Mouse (Mus musculus) CH12.LX (cell line): ENCODE measurements at regions not wholly inside any gene's neighbourhood (a gene's known extent, or its start where the extent isn't known, plus 50 kb on each side); places are given as distances from the start of the nearest gene placed in this dataset.
A peak's percentile ranks its signal among the peaks of the same experiment; 100 is the strongest.

Experiments
- DNase-seq: peaks from one replicate; pipeline ENCODE4 v3.0.0-alpha.2; 2013; ENCODE audit errors: extremely low read depth
- H3K27ac ChIP-seq: 2 replicates; pipeline ENCODE4 v1.5.1; 2012; ENCODE audit warnings: low read depth, mild to moderate bottlenecking, control low read depth, moderate library complexity; ENCODE audit not compliant: insufficient read depth
- H3K27me3 ChIP-seq: replicated peaks from 2 replicates; pipeline ENCODE3; 2012; ENCODE audit warnings: inconsistent platforms
- H3K36me3 ChIP-seq, 2 experiments: replicated peaks in 1 of 2; 2 replicates each; pipeline versions ENCODE3 to v1.6.1; 2012; ENCODE audit warnings: inconsistent platforms in 1 of 2, low read length in 1 of 2, mild to moderate bottlenecking in 1 of 2, mixed read lengths in 1 of 2, moderate library complexity in 1 of 2; ENCODE audit not compliant: control insufficient read depth in 1 of 2, insufficient read depth in 1 of 2
- H3K4me1 ChIP-seq, 2 experiments: 2 replicates each; pipeline ENCODE4 v1.6.1; 2012; ENCODE audit warnings: inconsistent platforms in 1 of 2, moderate library complexity in 1 of 2; ENCODE audit not compliant: insufficient read depth in 2 of 2, control insufficient read depth in 1 of 2
- H3K4me2 ChIP-seq: 2 replicates; pipeline ENCODE4 v1.6.1; 2012; ENCODE audit warnings: low read depth, mild to moderate bottlenecking, control low read depth; ENCODE audit not compliant: poor library complexity, insufficient read depth, severe bottlenecking
- H3K4me3 ChIP-seq, 3 experiments: fragments of 150-350 bp in 1 of 3; sonication (generic) in 1 of 3; replicated peaks in 1 of 3; 2 replicates each; pipeline versions ENCODE3 to v1.5.1; 2011 to 2012; ENCODE audit warnings: low read depth in 2 of 3, low read length in 2 of 3, mild to moderate bottlenecking in 2 of 3, moderate library complexity in 2 of 3, control low read depth in 1 of 3, improper control_type of control experiment in 1 of 3, inconsistent platforms in 1 of 3, mixed read lengths in 1 of 3; ENCODE audit not compliant: poor library complexity in 1 of 3
- H3K79me2 ChIP-seq: replicated peaks from 2 replicates; pipeline ENCODE4 v1.6.1; 2012; ENCODE audit warnings: mild to moderate bottlenecking, moderate library complexity; ENCODE audit not compliant: control insufficient read depth, poor library complexity, insufficient read depth, severe bottlenecking; ENCODE audit errors: extremely low read depth
- H3K9ac ChIP-seq: 2 replicates; pipeline ENCODE4 v1.6.1; 2012; ENCODE audit warnings: low read depth, mild to moderate bottlenecking, control low read depth, moderate library complexity; ENCODE audit not compliant: insufficient read depth
- H3K9me3 ChIP-seq: replicated peaks from 2 replicates; pipeline ENCODE3; 2012; ENCODE audit warnings: low read length, inconsistent platforms, mixed read lengths
- BHLHE40 ChIP-seq: IDR thresholded peaks from 2 replicates; pipeline ENCODE4 v1.6.1; 2011; ENCODE audit warnings: mild to moderate bottlenecking, low read depth, low read length, improper control_type of control experiment
- CHD1 ChIP-seq: IDR thresholded peaks from 2 replicates; pipeline ENCODE4 v1.6.1; 2012; ENCODE audit warnings: low read depth, low read length, improper control_type of control experiment, inconsistent platforms
- CHD2 ChIP-seq: IDR thresholded peaks from 2 replicates; pipeline ENCODE4 v1.6.1; 2011; ENCODE audit warnings: low read length, improper control_type of control experiment
- EP300 ChIP-seq: IDR thresholded peaks from 2 replicates; pipeline ENCODE4 v1.6.1; 2011; ENCODE audit warnings: low read length, improper control_type of control experiment
- ETS1 ChIP-seq: conservative IDR thresholded peaks from 2 replicates; pipeline ENCODE4 v1.6.1; 2012; ENCODE audit warnings: low read depth, mild to moderate bottlenecking, inconsistent platforms, low read length, improper control_type of control experiment, moderate library complexity
- IRF4 ChIP-seq: IDR thresholded peaks from 2 replicates; pipeline ENCODE4 v1.6.1; 2014; ENCODE audit warnings: low read depth, mild to moderate bottlenecking, inconsistent platforms, low read length, improper control_type of control experiment
- JUN ChIP-seq: IDR thresholded peaks from 2 replicates; pipeline ENCODE4 v1.6.1; 2011; ENCODE audit warnings: low read depth, mild to moderate bottlenecking, low read length, improper control_type of control experiment, moderate library complexity; ENCODE audit not compliant: insufficient read depth
- JUND ChIP-seq: conservative IDR thresholded peaks from 2 replicates; pipeline ENCODE4 v1.6.1; 2011; ENCODE audit warnings: low read depth, low read length, improper control_type of control experiment
- MAFK ChIP-seq: IDR thresholded peaks from 2 replicates; pipeline ENCODE4 v1.6.1; 2011; ENCODE audit warnings: low read length, improper control_type of control experiment; ENCODE audit not compliant: insufficient replicate concordance
- MAX ChIP-seq: IDR thresholded peaks from 2 replicates; pipeline ENCODE4 v1.6.1; 2011; ENCODE audit warnings: low read length, improper control_type of control experiment
- MAZ ChIP-seq: IDR thresholded peaks from 2 replicates; pipeline ENCODE4 v1.6.1; 2012; ENCODE audit warnings: low read depth, mild to moderate bottlenecking, inconsistent platforms, low read length, improper control_type of control experiment, moderate library complexity
- MEF2A ChIP-seq: IDR thresholded peaks from 2 replicates; pipeline ENCODE4 v1.6.1; 2014; ENCODE audit warnings: low read depth, mild to moderate bottlenecking, inconsistent platforms, low read length, improper control_type of control experiment, borderline replicate concordance
- MYC ChIP-seq: IDR thresholded peaks from 2 replicates; pipeline ENCODE4 v1.6.1; 2011; ENCODE audit warnings: low read depth, mild to moderate bottlenecking, improper control_type of control experiment, low read length
- POLR2A ChIP-seq: IDR thresholded peaks from 2 replicates; pipeline ENCODE4 v1.6.1; 2011; ENCODE audit warnings: low read depth, mild to moderate bottlenecking, improper control_type of control experiment, low read length
- SIN3A ChIP-seq: IDR thresholded peaks from 2 replicates; pipeline ENCODE4 v1.6.1; 2012; ENCODE audit warnings: low read length, improper control_type of control experiment, inconsistent platforms
- USF1 ChIP-seq: IDR thresholded peaks from 2 replicates; pipeline ENCODE4 v1.6.1; 2014; ENCODE audit warnings: low read depth, mild to moderate bottlenecking, inconsistent platforms, low read length, improper control_type of control experiment
- ZMIZ1 ChIP-seq: IDR thresholded peaks from 2 replicates; pipeline ENCODE4 v1.6.1; 2012; ENCODE audit warnings: low read depth, mild to moderate bottlenecking, inconsistent platforms, low read length, improper control_type of control experiment
- ZNF384 ChIP-seq: IDR thresholded peaks from 2 replicates; pipeline ENCODE4 v1.6.1; 2012; ENCODE audit warnings: low read depth, low read length, improper control_type of control experiment, inconsistent platforms
- dilution Hi-C: fragments of 300-500 bp; cut with MboI; formaldehyde crosslinking; loops from 2 replicates; pipeline ENCODE4 v1.14.3; 2020; ENCODE audit warnings: low sequenced_read_pairs; ENCODE audit not compliant: extremely low pct_unique_long_range_greater_than_20kb, extremely low pct_ligation_motif_present
- in situ Hi-C: fragments of 300-500 bp; cut with MboI; formaldehyde crosslinking; loops from 3 replicates; pipeline ENCODE4 v1.14.3; 2019; ENCODE audit warnings: low sequenced_read_pairs, low pct_ligation_motif_present, low pct_unique_long_range_greater_than_20kb, mixed read lengths

- TF ChIP-seq MYC = no peak
- TF ChIP-seq ETS1 = peak; percentile 46
- peak; percentile 47; the same call in 1 of the 2 replicates for TF ChIP-seq BHLHE40
- peak; percentile 60 for TF ChIP-seq EP300
- 0 out of 2 replicates have a peak, but pooled peaks have one; percentile 49 for TF ChIP-seq IRF4
- TF ChIP-seq JUND = no peak
- TF ChIP-seq MAFK = no peak
- Histone ChIP-seq H3K79me2 (no peaks in the 10 kb centered on the region), H3K27me3 (no peaks in the 10 kb centered on the region), H3K4me3 (no peak overlapping the region), H3K4me2 (no peak overlapping the region), H3K9me3 (peaks cover 2% of the 10 kb centered on the region), H3K27ac (no peak overlapping the region), H3K36me3 (no peaks in the 10 kb centered on the region), H3K9ac (no peak overlapping the region), H3K4me1 (peaks cover 0 to 18% of the 10 kb centered on the region in 2 experiments; a peak in 2 of 4 replicates)
- dilution Hi-C loops (no loop called here), in situ Hi-C loops (no loop called here)
- peak; percentile 58 for DNase-seq
These were observed 122.9 kb upstream of the Rybp start for GRCm38 (mm10) chr6:100410067-100410631.

- Histone ChIP-seq H3K4me2 (no peak overlapping the region), H3K79me2 (no peaks in the 10 kb centered on the region), H3K4me1 (peaks cover 0 to 8% of the 10 kb centered on the region in 2 experiments; a peak in 2 of 4 replicates), H3K27me3 (no peaks in the 10 kb centered on the region), H3K36me3 (no peaks in the 10 kb centered on the region), H3K4me3 (no peak overlapping the region), H3K27ac (no peak overlapping the region), H3K9ac (no peak overlapping the region), H3K9me3 (peaks cover 2% of the 10 kb centered on the region)
- in situ Hi-C loops = no loop called here
- dilution Hi-C loops = no loop called here
- TF ChIP-seq ZMIZ1 = no peak
- no peak for TF ChIP-seq SIN3A
- TF ChIP-seq MEF2A = no peak
- TF ChIP-seq POLR2A = no peak
- no peak for TF ChIP-seq CHD2
- no peak for TF ChIP-seq USF1
- TF ChIP-seq MAZ = no peak
- TF ChIP-seq MAFK = no peak
- no peak for TF ChIP-seq MAX
- no peak for TF ChIP-seq IRF4
- no peak for TF ChIP-seq ZNF384
- TF ChIP-seq CHD1 = no peak
- no peak for TF ChIP-seq JUN
- DNase-seq = no peak
These were observed 121.5 kb upstream of the Rybp start for GRCm38 (mm10) chr6:100408826-100409225.
